ENCODE assay signal across 8 mouse cellular contexts in genomic region chr14:79515511-79516242, GRCm38 (mm10). TPM values are rescaled to one million over a fixed set of nuclear protein-coding genes. Genes with fewer than 3 reads are reported as not detected.
A peak's percentile ranks its signal among the peaks of the same experiment; 100 is the strongest.
DNase-seq lines count a peak whose midpoint lies in the region; ATAC-seq and TF ChIP-seq lines count a peak whose summit lies in the region.

No protein-coding gene starts in this region.

- 54% methylated on average over 8 of the region's 8 CpGs for WGBS in intestine, embryonic 15.5 days
- WGBS in lung, embryonic 16.5 days = 45% methylated on average over 8 of the region's 8 CpGs
- WGBS in stomach, embryonic 16.5 days = 47% methylated on average over 8 of the region's 8 CpGs
- 78% methylated on average over 8 of the region's 8 CpGs for WGBS in forebrain, embryonic 13.5 days

- H3K27me3 ChIP-seq in intestine, embryonic 15.5 days (replicated peaks) = no peaks in the 10 kb centered on the region
- H3K27me3 ChIP-seq in lung, embryonic 16.5 days (ENCODE audit: control insufficient read depth, insufficient read depth, low read depth, low read length) = no peaks in the 10 kb centered on the region
- no peaks in the 10 kb centered on the region for H3K27me3 ChIP-seq in stomach, embryonic 16.5 days (ENCODE audit: control insufficient read depth, insufficient read depth, low read length)
- no peaks in the 10 kb centered on the region for H3K27me3 ChIP-seq in forebrain, embryonic 13.5 days

- H3K36me3 ChIP-seq in intestine, embryonic 15.5 days = no peaks in the 10 kb centered on the region
- no peaks in the 10 kb centered on the region for H3K36me3 ChIP-seq in lung, embryonic 16.5 days (ENCODE audit: control insufficient read depth, insufficient read depth, low read length)
- no peaks in the 10 kb centered on the region for H3K36me3 ChIP-seq in stomach, embryonic 16.5 days (ENCODE audit: control insufficient read depth, insufficient read depth, low read length)
- no peaks in the 10 kb centered on the region for H3K36me3 ChIP-seq in forebrain, embryonic 13.5 days (ENCODE audit: poor library complexity, severe bottlenecking)

- TF ChIP-seq CTCF in layer of hippocampus, adult 2 months (conservative IDR thresholded peaks at IDR 0.05) = no peak

- peak overlapping the region; percentile 50 for H3K4me2 ChIP-seq in intestine, embryonic 15.5 days (replicated peaks)
- peak overlapping the region; percentile 34 for H3K4me2 ChIP-seq in lung, embryonic 16.5 days (ENCODE audit: low read depth, low read length)
- H3K4me2 ChIP-seq in stomach, embryonic 16.5 days (ENCODE audit: low read depth, low read length) = peak overlapping the region; percentile 54
- no peak overlapping the region for H3K4me2 ChIP-seq in forebrain, embryonic 13.5 days

- DNase-seq in layer of hippocampus, adult 2 months (ENCODE audit: low spot score in 2 of 2) = no peak
- no peak for DNase-seq in layer of hippocampus, postnatal 25 days (ENCODE audit: extremely low spot score in 1 of 2, low spot score in 1 of 2)
- DNase-seq in testis, postnatal 10 days (ENCODE audit: low spot score) = no peak
- DNase-seq in Muller cell, postnatal 12 days (ENCODE audit: inconsistent ontology term) = no peak

- H3K27ac ChIP-seq in layer of hippocampus, adult 2 months = peak overlapping the region; percentile 51
- peak overlapping the region; percentile 74 for H3K27ac ChIP-seq in intestine, embryonic 15.5 days
- peak overlapping the region; percentile 79 for H3K27ac ChIP-seq in lung, embryonic 16.5 days (ENCODE audit: low read length)
- H3K27ac ChIP-seq in stomach, embryonic 16.5 days (ENCODE audit: low read length) = peak overlapping the region; percentile 94
- no peak overlapping the region for H3K27ac ChIP-seq in forebrain, embryonic 13.5 days

- 0 out of 2 replicates have a peak, but pooled peaks cover 6% of the 10 kb centered on the region for H3K4me1 ChIP-seq in intestine, embryonic 15.5 days (replicated peaks)
- peaks cover 13% of the 10 kb centered on the region for H3K4me1 ChIP-seq in lung, embryonic 16.5 days (replicated peaks; ENCODE audit: control insufficient read depth, insufficient read depth, low read length)
- H3K4me1 ChIP-seq in stomach, embryonic 16.5 days (ENCODE audit: control insufficient read depth, insufficient read depth, low read length) = peaks cover 10% of the 10 kb centered on the region; the same call in 1 of the 2 replicates
- H3K4me1 ChIP-seq in forebrain, embryonic 13.5 days = 0 out of 2 replicates have a peak, but pooled peaks cover 3% of the 10 kb centered on the region

- peak; percentile 95 for ATAC-seq in intestine, embryonic 15.5 days
- peak; percentile 71 for ATAC-seq in lung, embryonic 16.5 days (ENCODE audit: low read depth)
- ATAC-seq in stomach, embryonic 16.5 days (ENCODE audit: insufficient read depth, low FRiP score) = peak; percentile 92
- no peak for ATAC-seq in forebrain, embryonic 13.5 days

- H3K9ac ChIP-seq in intestine, embryonic 15.5 days = peak overlapping the region; percentile 33; the same call in 1 of the 2 replicates
- peak overlapping the region; percentile 57 for H3K9ac ChIP-seq in lung, embryonic 16.5 days (ENCODE audit: low read length)
- peak overlapping the region; percentile 64 for H3K9ac ChIP-seq in stomach, embryonic 16.5 days (ENCODE audit: low read length)
- no peak overlapping the region for H3K9ac ChIP-seq in forebrain, embryonic 13.5 days

- H3K9me3 ChIP-seq in intestine, embryonic 15.5 days = no peaks in the 10 kb centered on the region
- no peaks in the 10 kb centered on the region for H3K9me3 ChIP-seq in lung, embryonic 16.5 days (ENCODE audit: control insufficient read depth, low read length)
- H3K9me3 ChIP-seq in stomach, embryonic 16.5 days (replicated peaks; ENCODE audit: control insufficient read depth, low read length) = no peaks in the 10 kb centered on the region
- no peaks in the 10 kb centered on the region for H3K9me3 ChIP-seq in forebrain, embryonic 13.5 days (replicated peaks)

- H3K4me3 ChIP-seq in layer of hippocampus, adult 2 months = peak overlapping the region; percentile 14; the same call in 1 of the 2 replicates
- peak overlapping the region; percentile 25 for H3K4me3 ChIP-seq in intestine, embryonic 15.5 days (replicated peaks)
- peak overlapping the region; percentile 35 for H3K4me3 ChIP-seq in lung, embryonic 16.5 days (ENCODE audit: low read length)
- peak overlapping the region; percentile 46 for H3K4me3 ChIP-seq in stomach, embryonic 16.5 days (replicated peaks; ENCODE audit: low read length)
- no peak overlapping the region for H3K4me3 ChIP-seq in forebrain, embryonic 13.5 days

RNA-seq across cellular contexts. Expression of gene Wbp4, which starts 34.4 kb away (rescaled TPM):
- total RNA-seq in layer of hippocampus, adult 2 months (2021) = 10 to 100 TPM; 50.4 to 52.8 TPM
- total RNA-seq in layer of hippocampus, postnatal 25 days (2021) = 10 to 100 TPM; 46.6 to 53.0 TPM
- 30.9 and 33.8 TPM in 2 replicates for polyA plus RNA-seq in intestine, embryonic 15.5 days (2015; fragmentation: Nextera tagmentation; extraction: Ambion mirVana)
- 39.1 and 43.1 TPM in 2 replicates for polyA plus RNA-seq in lung, embryonic 16.5 days (2015; fragmentation: Nextera tagmentation; extraction: Ambion mirVana)
- 32.4 and 36.4 TPM in 2 replicates for polyA plus RNA-seq in stomach, embryonic 16.5 days (2015; fragmentation: Nextera tagmentation; extraction: Ambion mirVana)
- polyA plus RNA-seq in forebrain, embryonic 13.5 days (2015; fragmentation: Nextera tagmentation; extraction: Ambion mirVana) = 48.8 and 51.4 TPM in 2 replicates

RNA-seq across cellular contexts. Expression of gene Elf1, which starts 34.7 kb away (rescaled TPM):
- total RNA-seq in layer of hippocampus, adult 2 months (2021) = 1 to 10 TPM; 4.6 to 4.8 TPM
- 1 to 10 TPM; 4.8 to 5.7 TPM for total RNA-seq in layer of hippocampus, postnatal 25 days (2021)
- 26.1 and 27.0 TPM in 2 replicates for polyA plus RNA-seq in intestine, embryonic 15.5 days (2015; fragmentation: Nextera tagmentation; extraction: Ambion mirVana)
- polyA plus RNA-seq in lung, embryonic 16.5 days (2015; fragmentation: Nextera tagmentation; extraction: Ambion mirVana) = 14.0 and 14.5 TPM in 2 replicates
- 18.0 and 19.2 TPM in 2 replicates for polyA plus RNA-seq in stomach, embryonic 16.5 days (2015; fragmentation: Nextera tagmentation; extraction: Ambion mirVana)
- polyA plus RNA-seq in forebrain, embryonic 13.5 days (2015; fragmentation: Nextera tagmentation; extraction: Ambion mirVana) = 3.0 and 3.7 TPM in 2 replicates
